Mouse (Mus musculus) megakaryocyte progenitor cell, adult 5-6 weeks (primary cell): Measurements from ENCODE around the gene Calm2. TPM values are rescaled to one million over a fixed set of nuclear protein-coding genes. Genes with fewer than 3 reads are reported as not detected.
A peak's percentile ranks its signal among the peaks of the same experiment; 100 is the strongest.

Source experiments
- ATAC-seq: replicated peaks from 2 replicates; pipeline ENCODE4 v1.8.0; 2016; ENCODE audit warnings: mild to moderate bottlenecking, moderate TSS enrichment, inconsistent platforms; ENCODE audit not compliant: poor library complexity
- total RNA-seq, 2 experiments: library from RNA; stranded (forward) in 1 of 2; stranded (reverse) in 1 of 2; fragments of 157-497, 149-512 nt in 1 of 2; fragments of 200-1000 nt in 1 of 2; gene quantifications; 2 replicates each; pipeline versions ENCODE4 v1.2.3 to v1.2.4; 2015 to 2017

The Calm2 gene
- total RNA-seq, 2 experiments from 2014 or later, result 664 to 1,536 TPM

DNA sequence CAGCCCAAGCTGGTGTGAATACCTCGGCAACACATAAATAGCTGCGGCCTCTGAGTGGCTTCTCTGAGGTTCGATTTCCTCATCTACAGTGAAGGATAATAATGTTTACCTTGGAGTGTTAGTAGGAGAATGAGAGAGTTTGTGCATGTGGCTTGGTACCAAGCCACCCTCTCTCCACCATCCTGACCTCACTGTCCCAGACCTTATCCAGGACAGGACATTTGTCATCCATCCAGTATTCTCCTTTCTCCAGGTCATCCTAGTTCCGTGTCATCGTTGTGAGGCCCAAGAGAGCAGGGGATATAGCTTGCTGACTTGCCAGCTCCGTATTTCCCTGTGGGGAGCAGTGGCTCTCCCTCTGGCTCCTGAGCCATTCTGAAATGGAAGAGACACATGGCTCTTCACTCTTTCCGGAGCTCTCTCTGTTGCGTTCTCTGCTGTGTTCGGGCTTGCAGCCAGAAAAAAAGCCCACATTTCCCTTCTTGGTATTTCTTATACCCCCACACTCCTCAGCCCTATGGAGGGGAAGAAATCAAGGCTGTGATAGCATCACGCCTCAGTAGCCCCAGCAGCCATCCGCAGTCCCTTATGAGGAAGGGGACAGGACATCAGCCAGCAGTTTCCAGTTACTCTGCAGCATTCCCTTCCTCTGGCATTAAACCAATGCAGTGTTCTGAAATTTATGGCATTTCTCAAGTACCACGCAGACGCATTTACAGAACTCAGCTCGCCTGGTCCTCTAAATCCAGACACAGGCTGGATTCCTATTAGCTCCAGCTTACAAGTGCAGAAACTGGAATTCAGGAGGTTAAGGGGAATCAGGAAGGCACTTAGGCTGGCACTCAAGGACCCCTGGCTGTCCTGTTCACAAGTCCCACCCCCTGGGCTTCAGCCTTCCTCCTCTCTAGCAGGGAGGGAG is 13.3 kb upstream of the Calm2 start:
- ATAC-seq, result peak; percentile 12; the same call in 1 of the 2 replicates

DNA sequence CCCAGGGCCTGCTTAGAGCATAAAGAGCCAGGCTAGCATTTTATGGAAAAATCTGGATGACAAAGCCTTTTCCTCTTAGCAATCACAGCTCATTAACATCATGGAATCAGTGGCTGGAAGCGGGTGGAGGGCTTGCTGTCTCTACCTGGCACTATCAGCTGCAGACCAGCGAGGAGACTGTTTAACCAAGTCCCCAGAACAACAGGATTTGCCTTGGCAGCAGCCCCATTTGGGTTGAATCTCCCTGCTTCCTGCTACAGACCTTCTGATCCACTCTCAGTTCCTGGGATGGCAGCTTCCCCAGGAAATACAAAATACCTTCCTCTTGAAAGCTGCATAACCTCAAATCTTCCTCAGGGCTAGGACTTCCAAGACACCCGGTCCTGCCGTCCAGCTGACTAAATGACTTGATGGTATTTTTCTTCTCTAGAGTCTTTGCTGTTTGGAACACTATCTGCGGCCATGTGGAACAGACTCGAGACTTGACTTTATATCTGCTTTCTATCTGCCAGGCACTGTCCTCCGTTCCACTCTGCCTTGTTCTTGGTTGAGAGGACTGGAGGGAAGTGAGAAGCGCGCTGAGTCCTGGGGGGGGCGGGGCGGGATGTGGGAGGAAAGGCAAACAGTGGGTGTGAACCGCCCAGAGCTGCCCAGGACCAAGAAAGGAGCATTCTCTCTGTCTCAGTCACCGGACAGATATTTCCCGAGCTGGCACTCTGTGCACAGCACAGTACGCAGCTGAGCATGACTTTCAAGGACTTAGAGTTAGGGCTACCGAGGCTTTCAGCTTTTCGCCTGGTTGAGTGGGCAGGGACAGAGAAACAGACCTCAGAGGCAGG is 12.4 kb upstream of the Calm2 start:
- peak; percentile 75 for ATAC-seq

DNA sequence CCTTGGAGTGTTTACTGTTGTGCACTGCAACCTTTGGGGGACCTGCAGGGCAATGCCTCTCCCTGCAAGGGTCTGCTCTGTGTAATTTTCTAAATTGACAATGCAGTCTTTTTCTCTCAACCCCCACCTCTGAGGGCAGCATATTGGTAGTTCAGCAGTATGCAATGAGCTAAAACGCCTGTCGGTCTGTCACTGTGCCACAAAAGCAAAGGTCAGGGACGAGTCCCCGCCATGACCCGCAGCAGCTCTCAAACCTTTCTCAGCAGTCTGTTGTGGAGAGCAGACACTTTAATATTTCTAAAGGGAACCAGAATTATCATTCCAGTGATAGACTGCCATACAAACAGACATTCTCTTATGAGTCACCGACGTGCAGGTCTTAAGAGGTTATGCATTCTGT is 11.2 kb upstream of the Calm2 start:
- ATAC-seq, result no peak

DNA sequence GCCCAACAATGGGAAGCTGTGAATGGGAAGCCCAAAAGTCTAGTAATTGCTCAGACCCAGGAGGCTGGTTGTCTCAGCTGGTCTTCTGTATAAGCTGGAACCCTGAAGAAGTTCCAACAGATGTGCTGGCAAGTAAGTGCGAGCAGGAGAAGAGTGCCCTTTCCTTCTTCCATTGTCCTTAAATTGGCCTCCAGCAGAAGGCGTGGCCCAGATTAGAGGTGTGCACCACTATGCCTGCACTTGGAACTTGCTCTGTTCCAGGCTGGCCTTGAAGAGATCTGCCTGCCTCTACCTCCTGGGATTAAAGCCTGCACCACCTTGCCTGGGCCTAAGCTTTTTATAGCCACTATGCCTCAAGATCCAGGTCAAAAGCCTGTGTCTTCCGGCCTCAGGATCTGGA is 7.4 kb upstream of the Calm2 start:
- no peak for ATAC-seq

DNA sequence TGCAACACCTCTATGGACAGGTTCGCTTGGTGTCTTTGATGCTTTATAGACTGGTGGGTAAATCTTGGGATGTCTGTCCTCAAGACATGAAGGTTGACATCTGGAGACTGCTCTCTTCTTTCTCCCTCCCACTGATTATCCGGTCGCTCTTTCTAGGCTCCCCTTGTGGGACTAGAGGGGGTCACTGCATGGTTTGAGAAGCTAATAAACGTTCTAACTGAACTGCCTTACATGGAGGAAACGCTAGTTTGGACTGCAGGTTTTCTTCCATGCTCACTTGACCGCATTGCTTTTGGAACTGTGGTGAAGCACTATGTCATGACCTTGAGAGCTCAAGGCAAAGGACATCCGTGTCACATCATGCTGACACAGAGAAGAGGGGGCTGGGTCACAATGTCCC is 6.6 kb upstream of the Calm2 start:
- no peak for ATAC-seq

DNA sequence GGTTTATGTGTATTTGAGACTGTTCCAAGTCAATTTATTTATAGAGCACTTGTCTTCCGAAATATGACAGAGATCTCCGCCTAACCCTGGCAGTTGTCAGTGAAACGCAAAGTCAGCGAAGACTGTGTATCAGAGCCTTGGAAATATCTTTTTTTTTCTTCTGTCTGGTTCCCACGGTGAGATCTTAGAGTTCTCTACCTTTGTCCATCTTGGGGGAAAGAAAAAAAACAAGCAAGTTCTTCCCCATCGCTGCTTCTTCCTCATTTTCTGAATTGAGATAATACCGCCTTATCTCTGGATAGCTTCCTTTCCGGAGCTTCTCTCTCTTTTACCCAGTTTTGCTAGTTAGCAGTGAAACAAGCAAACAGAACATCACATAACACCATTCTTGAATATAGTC is 2.1 kb upstream of the Calm2 start:
- no peak for ATAC-seq

DNA sequence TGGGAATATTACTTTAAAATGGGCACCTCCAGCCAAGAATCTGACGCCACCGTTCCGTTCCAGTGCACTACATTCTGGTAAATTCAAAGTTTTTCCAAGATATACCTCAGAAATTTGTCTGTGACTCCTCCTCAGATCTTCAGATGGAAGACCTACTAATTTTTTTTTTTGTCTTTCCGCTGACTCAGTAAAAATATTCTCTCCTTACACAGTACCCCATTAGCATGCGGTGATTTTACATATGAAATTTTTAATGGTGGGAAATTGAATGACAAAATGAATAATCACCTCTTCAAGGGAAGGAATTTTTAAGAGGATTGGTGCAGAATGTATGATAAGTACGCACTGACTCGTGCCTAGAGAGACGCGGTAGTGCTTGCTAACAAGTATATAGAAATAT is 1.6 kb upstream of the Calm2 start:
- no peak for ATAC-seq

DNA sequence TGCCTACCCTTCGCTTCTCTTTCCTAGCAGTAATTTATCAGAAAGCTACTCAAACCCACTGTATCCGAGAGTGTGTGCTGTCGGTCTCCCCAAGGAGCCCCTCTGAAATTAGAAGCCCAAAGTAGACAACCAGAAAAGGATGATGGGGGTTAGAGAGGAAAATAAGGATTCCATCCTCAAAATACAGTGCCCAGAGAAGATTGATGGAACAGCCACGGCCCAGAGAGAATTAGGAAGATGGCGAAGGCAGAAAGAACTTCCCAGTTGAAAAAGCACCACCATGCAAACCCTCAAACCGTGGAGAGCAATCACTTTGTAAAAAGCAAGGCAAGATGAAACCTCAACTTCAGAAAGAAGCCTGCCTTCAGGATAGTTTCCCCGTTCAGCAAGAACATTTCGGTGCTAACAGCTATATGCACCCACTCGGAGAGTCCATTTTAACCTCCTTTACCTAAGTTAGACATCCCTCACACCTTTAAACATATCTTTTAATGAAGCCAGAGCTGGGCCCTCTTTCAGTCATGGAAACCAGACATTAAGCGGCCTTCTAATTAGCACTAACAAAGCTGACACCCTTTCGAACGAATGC is 971 bp upstream of the Calm2 start:
- no peak for ATAC-seq

DNA sequence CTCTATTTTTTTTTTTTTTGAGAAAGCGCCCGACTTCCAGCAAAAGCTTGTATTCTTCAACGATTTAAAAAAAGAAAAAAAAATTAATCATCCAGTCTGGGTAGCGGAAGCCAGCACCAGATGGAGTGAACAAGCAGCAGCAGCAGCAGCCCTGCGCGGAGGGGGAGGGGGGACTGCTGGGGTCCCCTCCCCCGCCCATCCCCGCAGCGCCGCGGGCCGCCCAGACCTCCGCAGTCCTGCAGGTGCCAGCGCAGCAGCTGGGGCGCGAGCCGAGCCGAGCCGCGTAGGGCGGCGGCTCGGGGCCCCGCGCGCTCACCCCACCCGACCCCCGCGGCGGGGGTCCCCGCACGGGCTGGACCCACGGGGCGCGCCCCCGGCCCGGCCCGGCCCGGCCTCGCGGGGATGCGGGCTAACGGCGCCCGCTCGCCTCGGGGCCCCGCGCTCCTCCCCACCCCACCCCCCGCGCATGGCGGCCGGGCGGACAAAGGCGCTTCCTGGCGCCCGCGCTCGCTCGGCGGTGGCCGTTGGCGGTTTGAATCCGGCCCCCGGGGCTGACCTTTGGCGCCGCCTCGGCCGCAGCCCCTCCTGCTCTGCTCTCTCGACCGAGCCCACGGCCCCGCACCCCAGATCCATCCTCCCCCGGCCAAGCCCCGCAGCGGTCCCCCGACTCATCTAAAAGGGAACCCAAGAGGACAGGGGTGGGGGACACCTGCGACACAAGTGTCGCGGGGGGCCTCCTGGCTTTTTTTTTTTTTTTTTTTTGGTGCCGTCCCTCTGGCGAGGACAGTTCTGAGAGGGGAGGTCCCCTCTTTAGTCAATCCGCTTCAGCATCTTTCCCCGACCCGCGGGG is 593 bp downstream of the Calm2 start:
- peak; percentile 29 for ATAC-seq

DNA sequence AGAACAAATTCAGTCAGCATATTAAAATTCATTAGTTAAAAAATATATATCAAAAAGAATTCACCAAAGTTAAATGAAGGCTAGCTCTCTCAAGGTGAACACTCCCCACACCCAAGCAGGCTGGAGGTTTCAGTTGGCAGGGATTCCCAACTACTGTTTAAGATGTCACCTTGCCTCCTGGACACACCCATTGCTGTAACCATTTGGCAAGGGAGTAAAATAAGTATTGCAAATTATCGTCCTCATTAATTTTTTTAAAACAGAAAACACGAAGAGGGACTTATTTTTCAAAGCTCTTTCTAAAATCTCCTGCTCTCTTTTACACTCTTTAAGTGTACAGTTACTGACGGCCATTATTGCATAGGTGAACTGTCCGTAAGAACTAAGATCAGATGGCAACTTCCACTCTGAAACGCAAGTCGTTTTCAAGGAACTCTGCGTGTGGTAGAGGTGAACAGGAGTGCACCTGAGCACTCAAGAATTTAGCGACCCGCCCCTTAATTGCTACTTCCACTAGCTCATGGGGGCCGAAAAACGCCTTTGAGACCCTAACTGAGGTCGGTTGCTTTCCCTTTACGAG is 1.3 kb downstream of the Calm2 start:
- no peak for ATAC-seq

DNA sequence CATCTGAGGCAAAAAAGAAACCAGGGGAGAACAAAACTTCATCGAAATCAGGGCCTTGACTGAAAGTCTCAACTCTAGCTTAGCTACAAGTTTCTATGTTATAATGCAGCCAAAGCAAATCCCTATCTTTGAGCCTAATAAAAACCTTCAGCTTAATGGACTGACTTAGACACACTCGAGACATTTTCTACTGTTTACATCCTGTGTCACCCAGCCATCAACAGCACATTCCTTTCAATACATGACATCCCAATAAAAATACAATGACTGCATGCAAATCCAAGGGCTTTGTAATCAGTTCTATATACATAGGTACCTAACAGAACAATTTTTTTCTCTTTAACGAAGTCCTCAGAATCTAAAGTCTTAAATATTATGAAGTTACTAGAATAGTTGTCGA is 2.0 kb downstream of the Calm2 start:
- no peak for ATAC-seq

DNA sequence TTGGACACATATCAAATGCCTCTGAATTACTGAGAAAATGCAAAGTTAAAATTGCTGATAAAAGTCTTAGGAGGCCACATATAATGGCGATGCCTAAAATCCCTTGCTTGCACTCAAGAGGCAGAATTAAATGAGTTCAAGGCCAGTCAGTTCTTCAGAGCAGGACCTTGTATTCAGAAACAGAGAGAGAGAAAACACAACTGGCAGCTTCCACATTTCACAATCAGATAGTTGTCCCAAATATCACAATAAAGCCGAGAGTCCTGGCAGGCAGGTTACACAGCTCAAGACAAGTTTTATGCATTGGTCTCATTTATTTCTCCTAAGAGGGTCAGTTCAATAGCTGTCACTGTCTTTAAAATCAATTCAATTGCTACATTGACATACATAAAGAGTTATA is 5.2 kb downstream of the Calm2 start:
- no peak for ATAC-seq

DNA sequence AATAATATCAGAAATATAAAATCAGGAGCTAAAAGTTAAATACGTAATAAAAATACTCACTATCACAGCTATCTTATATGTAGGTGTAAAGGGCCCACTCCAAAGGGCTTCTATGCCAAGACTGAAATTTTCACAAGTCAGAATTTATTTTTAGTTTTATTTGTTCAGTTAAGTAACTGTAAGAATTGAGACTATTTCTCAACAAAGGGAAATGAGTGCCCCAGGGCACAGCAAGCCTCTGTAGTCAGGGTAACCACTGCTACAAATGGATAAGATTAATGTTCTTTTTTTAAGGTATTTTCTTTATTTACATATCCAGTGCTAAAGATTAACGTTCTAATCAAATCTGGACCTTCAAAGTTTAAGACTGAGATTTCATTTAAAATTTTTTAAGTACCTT is 7.3 kb downstream of the Calm2 start:
- 0 out of 2 replicates have a peak, but pooled peaks have one; percentile 11 for ATAC-seq

DNA sequence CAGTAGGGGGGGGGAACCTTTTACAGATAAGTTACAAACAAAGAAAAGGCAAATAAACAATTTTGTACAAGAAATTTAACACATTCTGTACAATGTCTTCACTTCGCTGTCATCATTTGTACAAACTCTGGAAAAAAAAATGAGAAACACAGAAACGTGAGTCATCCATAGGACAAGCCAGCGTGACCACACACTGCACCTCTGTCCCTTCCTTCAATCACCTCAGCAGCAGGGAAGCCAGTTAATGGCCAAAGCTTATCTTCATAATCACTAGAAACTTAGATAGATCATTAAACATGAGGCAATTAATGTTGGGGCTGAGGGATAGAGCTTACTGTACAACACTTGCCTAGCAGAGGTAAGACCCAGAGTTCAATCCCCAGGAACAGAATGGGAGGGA is 12.8 kb downstream of the Calm2 start:
- ATAC-seq, result no peak

DNA sequence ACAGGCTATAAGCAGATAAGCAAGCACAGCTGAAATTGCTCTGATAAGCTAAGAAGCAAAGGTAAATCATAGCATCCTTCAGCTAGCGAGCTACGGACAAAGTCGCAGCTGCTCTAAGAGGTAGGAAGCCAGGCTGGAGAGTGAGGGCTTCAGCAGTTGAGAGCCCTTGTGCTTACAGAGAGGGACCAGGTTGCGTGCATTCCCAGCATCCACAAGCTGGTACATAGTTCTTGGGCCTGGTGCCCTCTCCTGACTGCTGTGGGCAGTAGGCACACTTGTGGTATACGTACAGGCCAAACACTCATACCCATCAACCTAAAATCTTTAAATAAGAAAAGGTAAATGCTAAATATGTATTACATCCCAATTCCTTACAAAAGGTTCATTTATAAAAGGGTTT is 14.0 kb downstream of the Calm2 start:
- ATAC-seq, result 0 out of 2 replicates have a peak, but pooled peaks have one; percentile 17

DNA sequence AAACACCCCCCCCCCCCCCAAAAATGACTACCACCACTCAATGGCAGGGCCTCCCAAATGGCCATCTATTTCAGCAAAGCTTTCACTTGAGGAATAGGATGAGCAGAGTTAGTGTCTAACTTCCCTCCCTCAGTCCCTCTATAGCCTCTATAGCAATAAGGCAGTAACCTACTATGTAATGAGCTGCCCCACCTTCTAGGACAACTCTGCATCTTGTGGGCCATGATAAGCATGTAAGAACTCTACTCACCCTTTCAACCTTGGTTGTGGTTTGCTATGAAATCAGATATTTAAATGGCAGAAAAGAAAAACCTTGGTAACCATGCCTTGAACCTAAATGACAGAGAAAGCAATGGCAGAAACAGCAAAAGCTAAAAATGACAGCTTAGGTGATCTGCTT is 14.4 kb downstream of the Calm2 start:
- ATAC-seq, result peak; percentile 71

DNA sequence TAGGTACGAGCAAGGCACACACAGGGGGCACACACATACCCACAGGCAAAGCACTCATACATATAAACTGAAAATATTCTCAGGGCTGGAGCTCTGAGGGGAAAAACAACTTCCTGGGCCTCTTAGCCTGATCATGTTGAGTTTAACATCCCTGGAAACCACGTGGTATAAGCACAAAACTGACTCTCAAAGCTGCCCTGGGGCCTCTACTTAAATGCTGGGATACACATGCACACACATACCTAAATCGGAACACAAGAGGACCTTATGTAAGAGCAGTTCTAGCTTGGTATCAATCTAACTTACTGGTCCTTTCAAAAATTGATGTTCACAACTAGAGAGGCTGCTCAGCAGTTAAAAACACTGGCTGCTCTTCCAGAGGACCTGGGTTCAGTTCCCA is 17.3 kb downstream of the Calm2 start:
- ATAC-seq, result no peak

DNA sequence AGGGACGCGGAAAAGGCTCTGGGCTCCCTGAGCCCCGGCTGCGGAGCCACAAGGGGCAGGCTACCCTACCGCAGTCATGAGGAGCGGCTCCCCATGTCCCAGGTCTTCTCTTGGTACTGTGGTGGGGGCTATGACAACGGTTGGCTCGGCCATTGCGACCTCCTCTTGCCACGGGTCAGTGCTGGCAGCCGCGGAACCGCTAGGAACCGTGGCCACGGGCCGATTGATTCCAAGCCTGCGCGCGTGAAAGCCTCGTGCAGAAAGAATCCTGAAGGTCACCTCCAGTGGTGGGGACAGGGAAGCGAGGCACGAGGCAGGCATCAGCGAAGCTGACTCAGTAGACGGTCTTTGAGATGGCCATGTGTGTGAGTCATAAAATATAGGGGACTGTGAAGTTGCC is 19.2 kb downstream of the Calm2 start, which contains the start of gene Stpg4:
Gene Stpg4 (minus strand): TSS at position 231 of the 400 bp plus-strand sequence.
- ATAC-seq, result no peak

DNA sequence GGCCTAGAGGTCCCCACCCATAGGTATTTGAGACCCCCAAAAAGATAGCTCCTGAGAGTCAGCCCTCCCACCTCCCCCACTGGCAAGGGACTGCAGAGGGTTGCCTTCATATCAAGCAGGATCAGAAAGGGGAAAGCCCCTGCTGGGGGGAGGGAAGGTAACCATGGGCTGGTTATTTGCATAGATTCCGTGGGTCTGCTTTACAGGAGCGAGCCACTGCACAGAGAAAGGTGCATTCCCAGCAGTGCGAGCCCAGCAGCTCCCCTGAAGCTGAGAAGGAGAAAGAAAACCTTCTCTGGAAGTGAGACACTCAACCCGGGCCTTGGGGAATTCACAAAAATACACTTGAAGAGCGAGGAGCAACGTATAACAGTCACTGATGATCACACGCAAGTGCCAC is 28.7 kb downstream of the Calm2 start:
- no peak for ATAC-seq

DNA sequence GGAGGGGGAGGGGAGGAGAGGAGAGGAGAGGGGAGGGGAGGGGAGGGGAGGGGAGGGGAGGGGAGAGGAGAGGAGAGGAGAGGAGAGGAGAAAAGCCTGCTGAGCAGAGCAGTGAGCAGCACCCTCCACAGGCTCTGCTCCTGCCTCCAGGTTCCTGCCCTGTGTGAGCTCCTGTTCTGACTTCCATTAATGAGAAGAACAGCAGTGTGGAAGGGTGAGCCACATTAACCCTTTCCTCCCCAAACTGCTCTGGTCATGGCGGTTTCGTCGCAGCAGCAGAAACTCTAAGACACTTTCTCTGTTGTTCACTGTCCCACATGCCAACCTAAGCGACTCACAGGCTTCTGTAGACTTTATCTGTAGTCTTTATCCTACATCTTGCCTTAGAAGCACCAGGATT is 40.1 kb downstream of the Calm2 start:
- ATAC-seq, result no peak
